Mouse (Mus musculus) embryonic fibroblast, embryonic 13.5 days (primary cell): ENCODE data around the gene Ermap.

Experiments used
- CTCF ChIP-seq: IDR thresholded peaks from 2 replicates; pipeline ENCODE4 v1.5.1; 2011; ENCODE audit warnings: mild to moderate bottlenecking, control low read depth, low read length, moderate library complexity, borderline replicate concordance; ENCODE audit not compliant: insufficient read depth
- POLR2A ChIP-seq: IDR thresholded peaks from 2 replicates; pipeline ENCODE4 v1.6.1; 2011; ENCODE audit warnings: low read depth, mild to moderate bottlenecking, control low read depth, low read length, moderate library complexity

- TF ChIP-seq CTCF (no peak), POLR2A (no peak)
Observed at GRCm38 (mm10) chr4:119190618-119191017, 807 bp upstream of the Ermap start.
